11 mouse cellular contexts compared by ENCODE assay signal in genomic region chr8:35256958-35257357, GRCm38 (mm10).
A peak's percentile ranks its signal among the peaks of the same experiment; 100 is the strongest.
DNase-seq lines count a peak whose midpoint lies in the region; ATAC-seq and TF ChIP-seq lines count a peak whose summit lies in the region.
"Had no signal": no experiment of that assay in that cellular context is flagged by ENCODE, and none has a peak within 500 bp of the region (broad histone marks: within the 10 kb centered on the region; RNA-seq: fewer than 3 reads in every experiment).

No protein-coding gene starts in this region.

- no peak overlapping the region for H3K4me3 ChIP-seq in kidney, embryonic 16.5 days (ENCODE audit: low read length)
- no peak overlapping the region for H3K4me3 ChIP-seq in heart, embryonic 10.5 days
- H3K4me3 ChIP-seq: limb, embryonic 12.5 days; midbrain, embryonic 12.5 days had no signal

- 51% methylated on average over 4 of the region's 4 CpGs for WGBS in kidney, embryonic 16.5 days
- 39% methylated on average over 4 of the region's 4 CpGs for WGBS in heart, embryonic 10.5 days

- CTCF ChIA-PET in Patski (lab: Charles Lee): no interaction called here

- in situ Hi-C loops in Patski (cut with MboI; ENCODE audit: low pct_unique_long_range_greater_than_20kb): no loop called here

- H3K36me3 ChIP-seq in kidney, embryonic 16.5 days (ENCODE audit: insufficient read depth, low read length): no peaks in the 10 kb centered on the region
- H3K36me3 ChIP-seq in heart, embryonic 10.5 days: no peaks in the 10 kb centered on the region
- H3K36me3 ChIP-seq: limb, embryonic 12.5 days; midbrain, embryonic 12.5 days had no signal

- peak; percentile 36 for TF ChIP-seq CTCF in Patski (IDR thresholded peaks at IDR 0.05)

- peak; percentile 13 to 19 for DNase-seq in cerebellum, adult 18-20 months
- DNase-seq in cerebellum, adult 11-12 months: no peak
- DNase-seq in kidney, postnatal 4 days: peak; percentile 18 to 31
- no peak for DNase-seq in Patski (ENCODE audit: low read depth, low spot score)
- no peak for DNase-seq in heart, embryonic 10.5 days (ENCODE audit: low spot score)
- DNase-seq: B cell, adult 2 months had no signal

- POLR2A ChIA-PET in Patski (lab: Charles Lee): no interaction called here

- peaks cover 5% of the 10 kb centered on the region; the same call in 1 of the 2 replicates for H3K4me1 ChIP-seq in kidney, embryonic 16.5 days (ENCODE audit: insufficient read depth, low read length)
- H3K4me1 ChIP-seq in heart, embryonic 10.5 days: no peaks in the 10 kb centered on the region
- H3K4me1 ChIP-seq: limb, embryonic 12.5 days; midbrain, embryonic 12.5 days had no signal

- H3K27ac ChIP-seq in kidney, embryonic 16.5 days (ENCODE audit: low read length): no peak overlapping the region
- H3K27ac ChIP-seq in heart, embryonic 10.5 days: no peak overlapping the region
- H3K27ac ChIP-seq: limb, embryonic 12.5 days; midbrain, embryonic 12.5 days had no signal

- no peak overlapping the region for H3K4me2 ChIP-seq in kidney, embryonic 16.5 days (replicated peaks; ENCODE audit: low read depth, low read length)
- H3K4me2 ChIP-seq: limb, embryonic 12.5 days; midbrain, embryonic 12.5 days had no signal

- ATAC-seq in kidney, embryonic 16.5 days (ENCODE audit: low FRiP score, low TSS enrichment): no peak
- ATAC-seq in Patski: no peak
- peak; percentile 52; the same call in 1 of the 2 replicates for ATAC-seq in megakaryocyte-erythroid progenitor cell, adult 5-6 weeks (replicated peaks; ENCODE audit: low FRiP score, low TSS enrichment, poor library complexity, severe bottlenecking)
- no peak for ATAC-seq in erythroblast, adult 5-6 weeks (replicated peaks; ENCODE audit: low FRiP score, poor library complexity, severe bottlenecking)

- no peak overlapping the region for H3K9ac ChIP-seq in kidney, embryonic 16.5 days (replicated peaks; ENCODE audit: low read length)
- H3K9ac ChIP-seq: limb, embryonic 12.5 days; midbrain, embryonic 12.5 days had no signal

- no peaks in the 10 kb centered on the region for H3K27me3 ChIP-seq in kidney, embryonic 16.5 days (ENCODE audit: insufficient read depth, low read length)
- H3K27me3 ChIP-seq in Patski: no peaks in the 10 kb centered on the region
- no peaks in the 10 kb centered on the region for H3K27me3 ChIP-seq in heart, embryonic 10.5 days (ENCODE audit: insufficient read depth, poor library complexity, severe bottlenecking)
- H3K27me3 ChIP-seq: limb, embryonic 12.5 days; midbrain, embryonic 12.5 days had no signal

- H3K9me3 ChIP-seq in kidney, embryonic 16.5 days (ENCODE audit: low read length): peaks cover 4% of the 10 kb centered on the region; the same call in 1 of the 2 replicates
- no peaks in the 10 kb centered on the region for H3K9me3 ChIP-seq in heart, embryonic 10.5 days
- H3K9me3 ChIP-seq: limb, embryonic 12.5 days; midbrain, embryonic 12.5 days had no signal

Comparison
In these comparisons a context has a peak if more than half of its experiments do, and no peak if none do; other contexts are left out.
1. DNase-seq: peak in cerebellum, adult 18-20 months (2 of 2) and kidney, postnatal 4 days (2 of 2); none in cerebellum, adult 11-12 months (single experiment), Patski (single experiment) and heart, embryonic 10.5 days (single experiment).